Mouse (Mus musculus) hindbrain, embryonic 12.5 days (tissue): ENCODE results near the gene Cda. TPM values are rescaled to one million over a fixed set of nuclear protein-coding genes. Genes with fewer than 3 reads are reported as not detected.

ENCODE experiments used
- ATAC-seq: fragments of 200-750 bp; cut with Nextera tagmentation; 2 replicates; pipeline ENCODE4 v1.8.0; 2017; ENCODE audit warnings: moderate TSS enrichment; ENCODE audit not compliant: low FRiP score
- H3K27ac ChIP-seq: fragments of 300-500 bp; sonication (generic); 2 replicates; pipeline ENCODE4 v1.5.1; 2016; ENCODE audit warnings: mild to moderate bottlenecking
- H3K27me3 ChIP-seq: fragments of 300-500 bp; sonication (generic); 2 replicates; pipeline ENCODE4 v1.6.1; 2016; ENCODE audit warnings: mild to moderate bottlenecking
- H3K36me3 ChIP-seq: fragments of 300-500 bp; sonication (generic); 2 replicates; pipeline ENCODE4 v1.6.1; 2016; ENCODE audit warnings: mild to moderate bottlenecking
- H3K4me1 ChIP-seq: fragments of 300-500 bp; sonication (generic); 2 replicates; pipeline ENCODE4 v1.6.1; 2016
- H3K4me2 ChIP-seq: fragments of 300-500 bp; sonication (generic); replicated peaks from 2 replicates; pipeline ENCODE4 v1.6.1; 2016; ENCODE audit warnings: mild to moderate bottlenecking
- H3K4me3 ChIP-seq: fragments of 300-500 bp; sonication (generic); 2 replicates; pipeline ENCODE4 v1.5.1; 2016; ENCODE audit warnings: mild to moderate bottlenecking
- H3K9ac ChIP-seq: fragments of 300-500 bp; sonication (generic); 2 replicates; pipeline ENCODE4 v1.6.1; 2016; ENCODE audit warnings: mild to moderate bottlenecking, moderate library complexity
- H3K9me3 ChIP-seq: fragments of 300-500 bp; sonication (generic); replicated peaks from 2 replicates; pipeline ENCODE4 v1.6.1; 2016; ENCODE audit warnings: mild to moderate bottlenecking
- WGBS: fragments of 180-500 bp; shearing (Covaris S2); methylation state at CpG from one replicate; pipeline ENCODE4 v1.1.7; 2016; 5-methylcytosine and 5-hydroxymethylcytosine counted together
- microRNA-seq: library from miRNA; unstranded; fragments of <30 nt; microRNA quantifications from one replicate; pipeline ENCODE4, GENCODE M21; 2017
- polyA plus RNA-seq: library from polyadenylated mRNA; unstranded; fragments of >200 nt; fragmentation: Nextera tagmentation; extraction: Ambion mirVana; gene quantifications from 2 replicates; pipeline ENCODE4 v1.2.1, GENCODE M21; 2016

Cda gene
- polyA plus RNA-seq, 1 experiment from 2014 or later = 4.4 TPM

GRCm38 (mm10) chr4:138293261-138293948 is 74.4 kb downstream of the Cda start:
- WGBS = 67% methylated on average over 18 of the region's 18 CpGs
- Histone ChIP-seq H3K27ac (peak overlapping the region; percentile 86), H3K4me1 (peaks cover 2% of the 10 kb centered on the region; the same call in 1 of the 2 replicates), H3K4me2 (no peak overlapping the region), H3K9ac (no peak overlapping the region), H3K4me3 (no peak overlapping the region), H3K27me3 (no peaks in the 10 kb centered on the region), H3K9me3 (no peaks in the 10 kb centered on the region), H3K36me3 (no peaks in the 10 kb centered on the region)
- ATAC-seq = peak; percentile 89

DNA sequence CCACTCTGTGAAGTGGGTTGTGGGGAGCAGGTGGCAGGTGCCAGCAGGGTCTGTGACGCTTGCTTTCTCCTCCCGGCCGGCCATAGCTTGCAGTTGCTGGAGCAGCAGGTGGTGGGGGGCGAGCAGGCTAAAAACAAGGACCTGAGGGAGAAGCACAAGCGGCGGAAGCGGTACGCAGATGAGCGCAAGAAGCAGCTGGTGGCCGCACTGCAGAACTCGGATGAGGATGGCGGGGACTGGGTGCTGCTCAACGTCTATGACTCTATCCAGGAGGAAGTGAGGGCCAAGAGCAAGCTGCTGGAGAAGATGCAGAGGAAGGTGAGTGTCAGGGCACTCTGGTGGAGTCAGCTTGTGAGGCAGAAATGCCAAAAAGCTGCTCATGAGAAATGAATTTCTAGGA is 75.8 kb downstream of the Cda start:
- no peak for ATAC-seq
- peaks cover 6% of the 10 kb centered on the region; the same call in 1 of the 2 replicates for H3K27me3 ChIP-seq
- H3K4me1 ChIP-seq = peaks cover 2% of the 10 kb centered on the region; the same call in 1 of the 2 replicates
- no peak overlapping the region for H3K4me3 ChIP-seq
- H3K4me2 ChIP-seq = no peak overlapping the region
- no peaks in the 10 kb centered on the region for H3K36me3 ChIP-seq
- WGBS = 86% methylated on average over 13 of the region's 13 CpGs
- no peak overlapping the region for H3K27ac ChIP-seq
- no peaks in the 10 kb centered on the region for H3K9me3 ChIP-seq
- no peak overlapping the region for H3K9ac ChIP-seq

GRCm38 (mm10) chr4:138288691-138289090 is 79.1 kb downstream of the Cda start:
- 89% methylated on average over 7 of the region's 7 CpGs for WGBS
- Histone ChIP-seq H3K27me3 (peaks cover 6% of the 10 kb centered on the region; the same call in 1 of the 2 replicates), H3K4me2 (no peak overlapping the region), H3K9me3 (no peaks in the 10 kb centered on the region), H3K4me3 (no peak overlapping the region), H3K9ac (no peak overlapping the region), H3K27ac (no peak overlapping the region), H3K4me1 (no peaks in the 10 kb centered on the region; the same call in 1 of the 2 replicates), H3K36me3 (no peaks in the 10 kb centered on the region)
- ATAC-seq = no peak

Small RNAs within 50 kb of the gene (microRNA-seq; reads per million reads assigned to microRNA genes)
- gene Gm27646 (not detected), gene Mir7019 (2.4 reads per million)

Other genes starting within 250 kb of the Cda start
- gene Hp1bp3, start 151.7 kb downstream of the Cda start, polyA plus RNA-seq = 202 and 220 TPM in 2 replicates
- gene Sh2d5, start 117.6 kb downstream of the Cda start, polyA plus RNA-seq = 5.3 and 5.4 TPM in 2 replicates
- gene Kif17, start 117.6 kb downstream of the Cda start, polyA plus RNA-seq = 1.4 and 1.5 TPM in 2 replicates
- 243 and 250 TPM in 2 replicates for gene Ddost, start 63.3 kb downstream of the Cda start, polyA plus RNA-seq
- gene Pink1, start 41.7 kb downstream of the Cda start, polyA plus RNA-seq = 79.8 and 81.0 TPM in 2 replicates
- gene Fam43b, start 28.5 kb upstream of the Cda start, polyA plus RNA-seq = 0.69 and 1.2 TPM in 2 replicates
- gene Mul1, start 66.7 kb upstream of the Cda start, polyA plus RNA-seq = 16.1 and 22.3 TPM in 2 replicates
- gene Camk2n1, start 86.3 kb upstream of the Cda start, polyA plus RNA-seq = 7.9 TPM in 2 replicates